Mouse (Mus musculus) ES-Bruce4 (cell line): Measurements from ENCODE around the gene Fbn1. TPM values are rescaled to one million over a fixed set of nuclear protein-coding genes. Genes with fewer than 3 reads are reported as not detected.

ENCODE experiments used
- H3K27ac ChIP-seq: 2 replicates; pipeline ENCODE4 v1.5.1; 2012; ENCODE audit warnings: low read length, inconsistent platforms; ENCODE audit not compliant: insufficient read depth
- H3K27me3 ChIP-seq: 2 replicates; pipeline ENCODE4 v1.6.1; 2012; ENCODE audit warnings: mild to moderate bottlenecking, low read length, inconsistent platforms; ENCODE audit not compliant: control insufficient read depth, poor library complexity, insufficient read depth, severe bottlenecking
- H3K36me3 ChIP-seq: 2 replicates; pipeline ENCODE4 v1.6.1; 2012; ENCODE audit warnings: inconsistent platforms, mild to moderate bottlenecking, low read length, moderate library complexity; ENCODE audit not compliant: control insufficient read depth, poor library complexity, insufficient read depth, severe bottlenecking
- H3K4me1 ChIP-seq: one replicate; pipeline ENCODE4 v1.8.1; 2011; ENCODE audit warnings: low read length; ENCODE audit not compliant: control insufficient read depth, insufficient read depth
- H3K4me3 ChIP-seq: 2 replicates; pipeline ENCODE4 v1.5.1; 2011; ENCODE audit warnings: low read depth, mild to moderate bottlenecking, low read length
- H3K9ac ChIP-seq: 2 replicates; pipeline ENCODE4 v1.6.1; 2012; ENCODE audit warnings: low read depth, mild to moderate bottlenecking, inconsistent platforms; ENCODE audit not compliant: poor library complexity, severe bottlenecking
- H3K9me3 ChIP-seq: replicated peaks from 2 replicates; pipeline ENCODE4 v1.6.1; 2012; ENCODE audit warnings: mild to moderate bottlenecking, low read length, inconsistent platforms; ENCODE audit not compliant: control insufficient read depth, poor library complexity, insufficient read depth, severe bottlenecking
- CTCF ChIP-seq: IDR thresholded peaks from one replicate; pipeline ENCODE4 v1.8.1; 2011; ENCODE audit warnings: low read depth, low read length
- EP300 ChIP-seq: IDR thresholded peaks from 2 replicates; pipeline ENCODE4 v1.6.1; 2011; ENCODE audit warnings: low read depth, low read length; ENCODE audit not compliant: insufficient read depth
- POLR2A ChIP-seq: IDR thresholded peaks from one replicate; pipeline ENCODE4 v1.8.1; 2011; ENCODE audit warnings: low read length; ENCODE audit not compliant: insufficient read depth
- polyA plus RNA-seq: library from polyadenylated mRNA; stranded (reverse); fragments of >200 nt; gene quantifications from 2 replicates; pipeline ENCODE4 v1.2.4, GENCODE M21; 2011; ENCODE audit warnings: low read depth; ENCODE audit not compliant: missing spikeins, insufficient read depth, insufficient read length

Fbn1 gene
- polyA plus RNA-seq, 1 experiment = 2.4 TPM

DNA sequence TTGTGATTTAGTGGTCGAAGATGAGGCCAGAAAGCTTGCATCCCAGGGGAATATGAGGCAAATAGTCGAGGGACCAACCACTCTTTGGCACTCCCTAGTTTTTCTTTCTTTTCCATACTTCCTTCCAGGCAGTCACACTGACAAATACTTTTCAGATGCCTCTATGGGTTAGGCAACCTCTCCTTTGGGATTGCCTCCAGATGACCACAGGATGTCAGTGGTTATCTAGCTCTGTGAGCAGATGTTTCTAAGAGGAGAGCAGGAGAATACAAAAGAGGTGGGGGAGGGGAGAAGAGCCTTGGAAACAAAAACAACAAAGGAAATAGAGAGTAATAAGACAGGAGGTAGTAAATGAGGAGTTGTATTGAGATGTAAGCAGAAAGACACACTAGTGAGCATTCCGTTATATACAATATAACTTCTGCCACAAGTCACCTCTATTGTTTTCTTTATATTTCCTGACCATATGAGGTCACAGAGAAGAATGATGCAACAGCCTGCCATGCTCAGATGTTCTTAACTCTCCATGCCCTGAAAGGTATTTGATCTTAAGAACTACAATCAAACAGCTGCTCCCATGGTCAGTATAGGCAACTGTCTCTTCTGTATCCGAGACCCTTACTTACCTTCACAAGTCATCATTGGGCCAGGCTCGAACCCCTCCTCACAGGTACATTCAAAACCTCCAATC is 189.3 kb downstream of the Fbn1 start:
- Histone ChIP-seq H3K9me3 (no peaks in the 10 kb centered on the region), H3K9ac (no peak overlapping the region), H3K4me3 (no peak overlapping the region), H3K4me1 (no peaks in the 10 kb centered on the region), H3K36me3 (no peaks in the 10 kb centered on the region), H3K27ac (no peak overlapping the region), H3K27me3 (no peaks in the 10 kb centered on the region)
- no peak for TF ChIP-seq EP300
- no peak for TF ChIP-seq CTCF
- no peak for TF ChIP-seq POLR2A

DNA sequence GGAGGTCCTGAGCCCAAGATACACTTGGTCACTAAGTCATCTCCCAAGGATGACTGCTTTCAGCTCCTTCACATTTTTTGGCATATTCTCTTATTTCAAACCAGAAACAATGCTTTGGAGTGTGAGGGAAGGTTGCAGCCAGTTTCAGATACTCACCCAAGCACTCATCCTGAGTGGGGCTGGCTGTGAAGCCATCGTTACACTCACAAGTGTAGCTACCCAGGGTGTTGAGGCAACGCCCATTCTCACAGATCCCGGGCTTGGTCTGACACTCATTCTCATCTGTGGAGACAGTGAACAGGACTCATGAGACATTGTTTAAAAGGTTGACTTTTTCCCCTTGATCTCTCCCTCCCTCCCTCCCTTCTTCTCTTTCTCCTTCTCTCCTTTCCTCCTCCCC is 192.6 kb downstream of the Fbn1 start:
- Histone ChIP-seq H3K9me3 (no peaks in the 10 kb centered on the region), H3K4me3 (no peak overlapping the region), H3K27ac (no peak overlapping the region), H3K4me1 (no peaks in the 10 kb centered on the region), H3K27me3 (no peaks in the 10 kb centered on the region), H3K9ac (no peak overlapping the region), H3K36me3 (no peaks in the 10 kb centered on the region)
- no peak for TF ChIP-seq CTCF
- TF ChIP-seq POLR2A = no peak
- TF ChIP-seq EP300 = no peak

DNA sequence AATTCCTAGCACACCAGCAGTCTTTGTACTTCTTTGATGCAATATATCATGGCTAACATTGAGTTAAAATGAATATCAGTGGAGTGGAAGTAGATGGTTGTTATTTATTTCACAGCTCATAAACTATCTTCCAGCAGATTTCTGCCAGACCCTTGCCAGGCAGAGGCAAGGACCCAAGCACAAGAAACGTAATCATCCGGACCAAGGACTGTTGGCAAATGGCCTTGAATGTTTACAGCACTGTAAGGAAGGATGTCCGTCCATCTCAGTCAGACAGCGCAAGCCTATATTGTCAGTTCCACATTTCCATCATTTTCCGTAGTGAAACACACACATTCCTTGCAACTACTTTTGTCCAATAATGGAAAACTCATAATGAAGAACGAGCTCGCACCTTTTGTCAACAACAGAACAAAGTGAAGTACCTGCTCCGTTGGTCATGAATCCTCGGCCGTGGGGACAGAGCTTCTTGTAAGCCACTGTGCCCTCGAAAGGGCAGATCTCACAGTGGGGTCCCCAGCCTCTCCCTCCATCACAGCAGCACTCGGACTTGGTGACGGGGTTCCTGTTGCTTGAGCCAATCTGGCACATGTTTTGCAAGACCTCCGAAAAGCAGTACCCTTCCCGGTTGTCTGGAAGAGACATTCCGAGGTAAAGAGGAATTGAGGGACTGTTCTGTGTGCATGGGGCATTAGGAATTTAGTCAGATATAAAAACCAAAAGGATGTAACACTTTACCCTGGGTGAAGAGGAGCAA is 193.4 kb downstream of the Fbn1 start:
- TF ChIP-seq CTCF (no peak), POLR2A (no peak), EP300 (no peak)
- no peaks in the 10 kb centered on the region for H3K4me1 ChIP-seq
- H3K9ac ChIP-seq = no peak overlapping the region
- no peak overlapping the region for H3K27ac ChIP-seq
- no peaks in the 10 kb centered on the region for H3K27me3 ChIP-seq
- H3K36me3 ChIP-seq = no peaks in the 10 kb centered on the region
- H3K4me3 ChIP-seq = no peak overlapping the region
- H3K9me3 ChIP-seq = no peaks in the 10 kb centered on the region

DNA sequence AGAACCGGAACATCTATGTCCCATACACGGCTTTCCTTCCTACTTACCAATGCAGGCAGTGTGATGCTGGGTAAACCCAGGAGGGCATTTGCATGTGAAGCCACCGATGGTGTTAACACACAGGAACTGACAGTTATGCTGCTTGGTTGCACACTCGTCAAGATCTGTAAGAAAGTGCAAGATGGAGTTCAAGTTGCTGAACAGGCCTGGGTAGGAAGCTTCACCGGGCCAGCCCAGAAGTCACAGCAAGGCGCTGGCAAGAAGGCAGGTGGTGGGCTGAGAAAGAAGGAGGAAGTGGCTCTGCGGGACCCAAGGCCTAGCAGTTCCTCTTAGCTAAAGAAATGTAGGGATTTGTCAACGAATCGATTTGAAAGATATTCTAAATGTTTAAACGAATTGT is 198.1 kb downstream of the Fbn1 start:
- H3K36me3 ChIP-seq = no peaks in the 10 kb centered on the region
- H3K27ac ChIP-seq = no peak overlapping the region
- H3K27me3 ChIP-seq = no peaks in the 10 kb centered on the region
- no peaks in the 10 kb centered on the region for H3K4me1 ChIP-seq
- no peak overlapping the region for H3K4me3 ChIP-seq
- TF ChIP-seq EP300 (no peak), CTCF (no peak), POLR2A (no peak)
- H3K9ac ChIP-seq = no peak overlapping the region
- no peaks in the 10 kb centered on the region for H3K9me3 ChIP-seq

DNA sequence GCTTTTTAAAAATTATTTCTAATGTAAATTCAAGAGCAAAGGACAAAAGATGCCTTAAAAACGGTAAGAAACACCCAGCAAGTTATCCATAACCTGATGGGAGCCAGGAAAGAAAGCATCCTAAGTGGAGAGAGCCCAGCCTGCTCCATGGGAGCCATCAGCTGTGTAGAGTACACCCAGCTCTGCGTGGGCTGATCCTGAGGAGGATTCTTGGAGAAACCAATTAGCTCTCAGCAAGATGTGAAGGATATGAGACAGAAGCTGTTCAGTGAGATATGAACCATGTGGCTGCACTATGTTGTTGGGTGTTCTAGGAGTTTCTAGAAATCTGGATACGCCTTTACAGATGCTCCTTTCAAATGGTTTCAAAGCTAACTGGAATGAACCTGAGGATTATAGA is 202.1 kb downstream of the Fbn1 start:
- no peak overlapping the region for H3K9ac ChIP-seq
- H3K9me3 ChIP-seq = no peaks in the 10 kb centered on the region
- H3K4me3 ChIP-seq = no peak overlapping the region
- no peaks in the 10 kb centered on the region for H3K27me3 ChIP-seq
- TF ChIP-seq CTCF (no peak), EP300 (no peak), POLR2A (no peak)
- no peaks in the 10 kb centered on the region for H3K4me1 ChIP-seq
- no peak overlapping the region for H3K27ac ChIP-seq
- H3K36me3 ChIP-seq = no peaks in the 10 kb centered on the region

DNA sequence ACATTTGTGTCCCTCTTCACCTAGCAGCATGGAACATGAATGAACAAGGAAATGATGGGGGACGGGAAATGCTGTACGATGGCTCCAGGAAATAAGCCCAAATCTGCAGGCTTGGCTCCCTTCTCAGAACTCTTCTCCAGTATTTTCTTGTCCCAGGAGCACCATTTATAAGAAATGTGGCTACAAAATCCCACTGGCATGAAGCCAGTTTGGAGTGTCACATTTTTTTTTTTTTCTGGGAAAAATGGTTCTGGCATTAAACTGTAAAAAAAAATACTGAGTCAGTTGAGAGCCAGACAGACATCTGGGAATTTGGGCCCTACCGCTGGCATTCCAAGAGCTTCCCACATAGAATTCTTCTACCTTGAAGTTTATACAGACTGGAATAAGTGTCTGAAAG is 203.0 kb downstream of the Fbn1 start:
- Histone ChIP-seq H3K4me1 (no peaks in the 10 kb centered on the region), H3K36me3 (no peaks in the 10 kb centered on the region), H3K27me3 (no peaks in the 10 kb centered on the region), H3K9ac (no peak overlapping the region), H3K9me3 (no peaks in the 10 kb centered on the region), H3K4me3 (no peak overlapping the region), H3K27ac (no peak overlapping the region)
- TF ChIP-seq POLR2A (no peak), CTCF (no peak), EP300 (no peak)
